Mouse (Mus musculus) hindbrain, postnatal 0 days (tissue): Measurements from ENCODE around the gene Proser1. TPM values are rescaled to one million over a fixed set of nuclear protein-coding genes. Genes with fewer than 3 reads are reported as not detected.

ENCODE experiments used
- ATAC-seq: fragments of 200-750 bp; cut with Nextera tagmentation; 2 replicates; pipeline ENCODE4 v1.8.0; 2017; ENCODE audit warnings: mild to moderate bottlenecking, moderate TSS enrichment, moderate library complexity
- DNase-seq: peaks from one replicate; pipeline ENCODE4 v3.0.0-alpha.2; 2015; ENCODE audit warnings: low spot score
- H3K27ac ChIP-seq: fragments of 300-500 bp; sonication (generic); 2 replicates; pipeline ENCODE4 v1.5.1; 2014; ENCODE audit warnings: mild to moderate bottlenecking
- H3K27me3 ChIP-seq: fragments of 300-500 bp; sonication (generic); 2 replicates; pipeline ENCODE4 v1.6.1; 2014; ENCODE audit warnings: low read length, mixed read lengths; ENCODE audit not compliant: insufficient read depth
- H3K36me3 ChIP-seq: fragments of 300-500 bp; sonication (generic); 2 replicates; pipeline ENCODE4 v1.6.1; 2014; ENCODE audit warnings: low read length, mixed read lengths; ENCODE audit not compliant: insufficient read depth
- H3K4me1 ChIP-seq: fragments of 300-500 bp; sonication (generic); 2 replicates; pipeline ENCODE4 v1.6.1; 2014; ENCODE audit warnings: antibody characterized with exemption, low read length, mixed read lengths; ENCODE audit not compliant: insufficient read depth
- H3K4me2 ChIP-seq: fragments of 300-500 bp; sonication (generic); 2 replicates; pipeline ENCODE4 v1.6.1; 2014; ENCODE audit warnings: low read depth, mild to moderate bottlenecking, low read length, moderate library complexity, mixed read lengths
- H3K4me3 ChIP-seq: fragments of 300-500 bp; sonication (generic); 2 replicates; pipeline ENCODE4 v1.5.1; 2014; ENCODE audit warnings: low read length
- H3K9ac ChIP-seq: fragments of 300-500 bp; sonication (generic); replicated peaks from 2 replicates; pipeline ENCODE4 v1.6.1; 2014; ENCODE audit warnings: mild to moderate bottlenecking, low read length, moderate library complexity, mixed read lengths
- H3K9me3 ChIP-seq: fragments of 300-500 bp; sonication (generic); 2 replicates; pipeline ENCODE4 v1.6.1; 2016; ENCODE audit warnings: low read length, mixed read lengths
- CTCF ChIP-seq: IDR thresholded peaks from 2 replicates; pipeline ENCODE4 v1.5.1; 2016; ENCODE audit warnings: antibody characterized with exemption, control low read depth, low read depth
- WGBS: fragments of 180-500 bp; shearing (Covaris S2); extraction: QIAGEN DNeasy Blood & Tissue Kit; methylation state at CpG from one replicate; pipeline ENCODE4 v1.1.7; 2014; 5-methylcytosine and 5-hydroxymethylcytosine counted together
- polyA plus RNA-seq: library from polyadenylated mRNA; unstranded; fragments of >200 nt; fragmentation: Nextera tagmentation; extraction: Ambion mirVana; gene quantifications from 2 replicates; pipeline ENCODE4 v1.2.1, GENCODE M21; 2015
- total RNA-seq: library from RNA; depleted of rRNA; stranded (reverse); fragments of >200 nt; gene quantifications from 2 replicates; pipeline ENCODE4 v1.2.3, GENCODE M21; 2014; rRNA removed

Gene Proser1
- total RNA-seq (8.4 and 10.4 TPM in 2 replicates), polyA plus RNA-seq (14.7 and 14.8 TPM in 2 replicates)

DNA sequence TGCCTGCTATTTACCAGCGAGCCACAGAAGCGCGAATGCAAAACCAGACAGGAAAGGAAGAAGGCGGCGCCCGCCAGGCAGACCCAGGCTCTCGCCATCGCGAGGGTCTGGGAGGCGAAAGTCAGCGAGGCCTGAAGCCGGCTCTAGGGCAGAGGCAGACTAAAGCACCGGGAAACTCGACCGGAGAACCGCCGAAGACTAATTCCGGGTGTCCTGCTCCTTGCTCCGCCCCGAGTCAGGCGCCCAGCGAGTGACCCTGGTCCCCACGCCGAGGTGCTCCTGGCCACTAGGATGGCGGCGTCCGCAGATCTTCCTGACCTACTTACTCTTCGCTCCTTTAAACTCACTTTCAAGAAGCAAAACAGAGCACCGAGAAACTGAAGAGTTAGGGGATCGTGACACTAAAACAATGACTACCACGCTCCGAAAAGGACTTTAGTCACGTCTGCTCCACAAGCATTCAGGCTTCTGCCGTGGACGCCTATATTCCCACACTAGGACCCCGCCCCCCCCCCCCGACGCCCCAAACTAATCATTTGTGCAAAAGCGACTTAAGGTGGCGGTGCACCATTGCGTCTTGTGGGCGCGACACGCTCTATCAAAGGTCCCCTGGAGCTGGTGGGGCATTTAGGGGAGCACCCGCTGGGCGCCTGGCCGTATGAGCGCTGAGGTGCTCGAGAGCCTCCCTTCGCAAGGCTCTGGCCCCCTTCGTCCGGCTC is at the start of gene Proser1, which contains the start of gene Nhlrc3:
Gene Proser1, plus strand, starts transcription at position 621 of the 719 bp plus-strand sequence.
Gene Nhlrc3, minus strand, starts transcription at position 287 of the 719 bp plus-strand sequence.
- Histone ChIP-seq H3K4me1 (peaks cover 14% of the 10 kb centered on the region), H3K9ac (peak within 1 kb of the TSS; percentile 87), H3K27ac (peak within 1 kb of the TSS; percentile 90), H3K27me3 (no peaks in the 10 kb centered on the region), H3K9me3 (no peaks in the 10 kb centered on the region), H3K36me3 (peaks cover 12% of the 10 kb centered on the region; the same call in 1 of the 2 replicates), H3K4me2 (peak within 1 kb of the TSS; percentile 84), H3K4me3 (peak within 1 kb of the TSS; percentile 93)
- TF ChIP-seq CTCF = no peak; the same call in 1 of the 2 replicates
- peak; percentile 99 for ATAC-seq
- WGBS = under 1% methylated on average over 52 of the region's 52 CpGs
- DNase-seq = peak; percentile 98

DNA sequence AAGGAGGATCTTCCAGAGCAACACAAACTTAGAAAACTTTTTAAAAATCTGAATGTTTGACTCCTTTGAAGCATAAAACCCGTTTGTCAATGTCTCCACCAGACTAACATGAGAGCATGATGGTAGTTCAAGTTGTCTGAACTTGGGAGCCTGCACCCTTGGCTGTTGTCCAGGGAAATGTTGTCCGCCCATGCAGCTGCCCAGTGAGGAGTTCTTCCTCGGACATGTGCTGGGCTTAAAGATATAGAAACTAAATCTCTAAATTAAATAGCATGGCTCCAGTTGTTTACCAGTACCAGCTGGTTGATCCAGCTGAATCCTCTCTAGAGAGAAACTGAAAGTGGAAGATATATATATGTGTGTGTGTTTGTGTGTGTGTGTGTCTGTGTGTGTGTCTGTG is 49.5 kb upstream of the Proser1 start:
- TF ChIP-seq CTCF = no peak
- Histone ChIP-seq H3K36me3 (no peaks in the 10 kb centered on the region), H3K9me3 (no peaks in the 10 kb centered on the region), H3K27me3 (no peaks in the 10 kb centered on the region), H3K27ac (no peak overlapping the region), H3K4me2 (no peak overlapping the region), H3K9ac (no peak overlapping the region), H3K4me3 (no peak overlapping the region), H3K4me1 (0 out of 2 replicates have a peak, but pooled peaks cover 5% of the 10 kb centered on the region)
- DNase-seq (no peak), ATAC-seq (no peak)
- 47% methylated on average over 3 of the region's 3 CpGs for WGBS

DNA sequence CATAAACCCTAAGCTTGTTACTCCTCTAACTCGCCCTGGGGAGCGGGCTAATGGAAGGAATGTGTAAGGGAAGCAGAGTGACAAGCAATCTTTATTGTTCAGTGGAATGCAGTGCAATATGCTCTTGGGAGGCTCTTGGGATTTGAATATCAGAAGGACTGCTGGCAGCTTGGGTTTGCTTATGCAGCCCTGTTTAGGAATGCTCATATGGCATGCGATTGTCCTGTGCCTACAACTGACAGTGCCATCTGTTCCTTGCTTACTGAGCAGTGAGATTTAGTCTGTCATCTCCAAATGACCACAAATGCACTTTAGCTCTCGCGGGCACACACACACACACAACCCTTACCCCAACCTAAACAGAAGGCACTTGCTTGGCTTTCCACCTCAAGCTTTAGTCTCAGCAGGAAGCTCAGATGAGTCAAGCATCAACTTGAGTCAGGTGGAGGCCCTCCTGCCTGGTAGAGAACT is 47.4 kb upstream of the Proser1 start:
- no peak overlapping the region for H3K4me3 ChIP-seq
- no peaks in the 10 kb centered on the region for H3K9me3 ChIP-seq
- DNase-seq (peak; percentile 79), ATAC-seq (peak; percentile 80)
- H3K27ac ChIP-seq = no peak overlapping the region
- no peak overlapping the region for H3K4me2 ChIP-seq
- 38% methylated on average over 5 of the region's 5 CpGs for WGBS
- no peak for TF ChIP-seq CTCF
- no peaks in the 10 kb centered on the region for H3K36me3 ChIP-seq
- no peak overlapping the region for H3K9ac ChIP-seq
- H3K4me1 ChIP-seq = 0 out of 2 replicates have a peak, but pooled peaks cover 5% of the 10 kb centered on the region
- no peaks in the 10 kb centered on the region for H3K27me3 ChIP-seq

DNA sequence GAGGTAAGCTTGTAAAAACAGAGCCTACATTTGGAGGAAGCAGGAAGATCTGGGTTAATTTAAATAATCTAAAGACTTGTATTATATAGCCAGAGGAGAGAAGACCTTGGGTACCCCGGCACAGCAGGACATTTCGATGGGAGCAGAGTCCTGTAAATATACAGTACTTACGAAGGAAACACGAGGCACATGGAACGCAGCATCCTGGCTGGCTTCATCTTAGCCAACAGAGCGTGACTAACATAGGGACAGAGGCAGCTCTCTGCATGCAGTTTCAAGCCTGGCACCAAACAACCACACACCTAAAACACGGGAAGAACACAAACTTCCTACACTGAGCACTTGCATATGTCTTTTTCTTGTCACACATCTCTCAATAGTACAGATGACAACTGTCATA is 45.8 kb upstream of the Proser1 start:
- DNase-seq = peak; percentile 14
- Histone ChIP-seq H3K9ac (no peak overlapping the region), H3K4me2 (no peak overlapping the region), H3K27me3 (no peaks in the 10 kb centered on the region), H3K9me3 (no peaks in the 10 kb centered on the region), H3K4me3 (no peak overlapping the region), H3K36me3 (no peaks in the 10 kb centered on the region), H3K4me1 (0 out of 2 replicates have a peak, but pooled peaks cover 5% of the 10 kb centered on the region), H3K27ac (no peak overlapping the region)
- WGBS = 47% methylated on average over 7 of the region's 7 CpGs
- ATAC-seq = no peak
- TF ChIP-seq CTCF = no peak

DNA sequence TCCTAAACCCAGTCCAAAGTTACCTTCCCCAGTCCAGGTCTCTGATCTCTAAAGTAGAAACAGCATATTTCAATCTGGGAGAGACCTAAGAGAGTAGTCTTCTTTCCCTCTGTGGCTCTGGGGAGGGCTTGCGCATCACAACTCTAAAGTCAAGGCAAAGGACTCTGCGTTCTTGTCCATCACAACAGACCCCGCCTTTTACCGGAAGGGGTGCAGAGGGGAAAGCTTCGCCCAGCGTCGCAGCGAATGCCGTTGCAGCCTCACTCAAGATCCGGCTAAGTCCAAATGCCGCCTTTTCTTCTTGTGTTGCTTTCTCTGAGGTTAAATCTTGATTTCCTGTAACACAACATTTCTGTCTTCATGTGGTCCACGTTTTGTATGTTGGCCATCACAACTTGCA is 41.8 kb upstream of the Proser1 start:
- H3K27me3 ChIP-seq = no peaks in the 10 kb centered on the region
- no peak for TF ChIP-seq CTCF
- no peaks in the 10 kb centered on the region for H3K9me3 ChIP-seq
- H3K36me3 ChIP-seq = no peaks in the 10 kb centered on the region
- WGBS = 94% methylated on average over 12 of the region's 12 CpGs
- H3K27ac ChIP-seq = no peak overlapping the region
- H3K4me3 ChIP-seq = no peak overlapping the region
- DNase-seq (no peak), ATAC-seq (no peak)
- H3K4me1 ChIP-seq = no peaks in the 10 kb centered on the region
- no peak overlapping the region for H3K9ac ChIP-seq
- no peak overlapping the region for H3K4me2 ChIP-seq

DNA sequence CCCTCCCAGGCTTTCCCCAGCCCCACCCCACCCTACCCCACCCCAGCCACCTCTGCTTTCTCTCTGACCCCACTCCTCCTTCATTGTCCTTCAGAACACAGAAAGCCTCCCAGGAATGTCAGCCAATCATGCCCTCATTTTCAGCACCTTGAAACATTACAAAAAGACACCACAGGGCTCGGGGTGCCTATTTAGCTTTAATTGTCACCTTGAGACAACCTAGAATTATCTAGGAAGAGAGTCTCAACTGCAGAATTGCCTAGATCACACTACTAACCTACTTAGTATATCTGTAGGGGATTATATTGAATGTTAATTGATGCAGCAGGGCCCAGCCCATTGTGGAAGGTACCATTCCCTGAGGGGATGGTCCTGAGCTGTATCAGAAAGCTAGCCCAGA is 40.8 kb upstream of the Proser1 start:
- Histone ChIP-seq H3K9me3 (no peaks in the 10 kb centered on the region), H3K27ac (no peak overlapping the region), H3K4me1 (no peaks in the 10 kb centered on the region), H3K36me3 (no peaks in the 10 kb centered on the region), H3K4me2 (no peak overlapping the region), H3K27me3 (no peaks in the 10 kb centered on the region), H3K9ac (no peak overlapping the region), H3K4me3 (no peak overlapping the region)
- 37% methylated on average over 1 of the region's 1 CpGs for WGBS
- TF ChIP-seq CTCF = no peak
- DNase-seq (no peak), ATAC-seq (no peak)

DNA sequence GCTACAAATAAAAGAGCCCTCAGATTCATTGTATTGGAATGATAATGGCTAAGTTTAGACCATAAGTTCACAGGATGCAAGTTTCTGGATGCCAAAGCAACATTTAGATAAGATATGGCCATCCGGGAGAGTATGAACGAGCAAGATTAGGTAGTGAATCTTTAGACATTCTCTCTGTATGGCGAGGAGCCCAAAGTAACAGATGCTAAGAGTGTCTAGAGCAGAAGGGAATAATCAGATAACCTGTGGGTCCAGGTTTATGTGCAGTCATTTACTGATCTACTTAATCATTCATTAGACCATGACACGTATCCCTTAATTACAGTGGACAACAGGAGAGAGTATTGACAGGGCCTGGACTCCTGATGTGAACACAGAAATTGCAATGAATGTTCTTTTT is 39.9 kb upstream of the Proser1 start:
- ATAC-seq (no peak), DNase-seq (no peak)
- no peak for TF ChIP-seq CTCF
- H3K36me3 ChIP-seq = no peaks in the 10 kb centered on the region
- H3K4me3 ChIP-seq = no peak overlapping the region
- H3K9ac ChIP-seq = no peak overlapping the region
- H3K4me2 ChIP-seq = no peak overlapping the region
- no peaks in the 10 kb centered on the region for H3K4me1 ChIP-seq
- no peaks in the 10 kb centered on the region for H3K9me3 ChIP-seq
- no peaks in the 10 kb centered on the region for H3K27me3 ChIP-seq
- no peak overlapping the region for H3K27ac ChIP-seq
- WGBS = 79% methylated on average over 4 of the region's 4 CpGs
